Mouse (Mus musculus) spleen, postnatal 4 days (tissue): Measurements from ENCODE around the gene Aldh5a1.
A peak's percentile ranks its signal among the peaks of the same experiment; 100 is the strongest.

ENCODE experiments used
- DNase-seq, 2 experiments: peaks; one replicate each; pipeline ENCODE4 v3.0.0; 2022; ENCODE audit warnings: low spot score in 2 of 2

Aldh5a1 gene

GRCm38 (mm10) chr13:24866430-24867402, 70.7 kb downstream of the Aldh5a1 start:
- DNase-seq = no peak

GRCm38 (mm10) chr13:24862520-24862919, 74.9 kb downstream of the Aldh5a1 start:
- DNase-seq = peak; percentile 47 to 85

DNA sequence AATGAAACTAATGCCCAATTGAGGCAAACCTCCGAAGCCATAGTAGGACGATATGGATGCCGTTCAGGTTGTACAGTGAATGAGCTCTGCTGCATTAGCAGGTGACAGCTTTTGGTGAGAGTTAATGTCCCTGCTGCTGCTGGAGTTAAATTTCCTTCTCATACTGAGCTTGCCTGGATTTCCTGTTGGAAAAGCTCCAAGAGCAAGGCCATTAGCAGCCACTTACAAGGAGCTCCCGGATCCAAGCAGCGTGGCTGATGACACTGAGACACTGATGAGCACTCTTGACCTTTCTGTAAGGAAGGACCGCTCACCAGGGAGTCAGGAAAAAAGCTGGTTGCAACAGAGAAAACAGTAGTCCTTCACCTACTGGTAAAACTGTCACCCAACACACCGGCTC, 75.4 kb downstream of the Aldh5a1 start:
- no peak for DNase-seq

DNA sequence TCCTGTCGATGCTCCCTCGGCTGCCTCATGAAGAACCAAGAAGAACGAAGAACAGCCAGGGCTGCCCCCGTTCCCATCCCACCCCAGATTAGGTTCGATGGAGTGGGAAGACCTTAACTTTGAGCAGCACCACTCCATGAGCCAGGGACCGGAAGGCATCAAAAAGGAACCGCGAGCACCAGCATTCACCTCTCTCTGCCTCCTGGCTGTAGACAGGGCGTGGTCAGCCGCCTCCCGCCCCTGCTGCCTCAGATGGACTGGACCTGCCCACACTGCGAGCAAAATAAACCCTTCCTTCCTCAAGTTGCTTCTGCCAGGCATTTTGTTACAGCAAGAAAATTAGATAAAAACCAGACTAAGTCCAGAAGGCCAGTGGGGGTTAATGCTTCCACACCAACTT, 76.4 kb downstream of the Aldh5a1 start:
- DNase-seq = no peak

- no peak for DNase-seq
Observed at GRCm38 (mm10) chr13:24859115-24859514, 78.3 kb downstream of the Aldh5a1 start.
